Mouse (Mus musculus): ENCODE data around the gene C8g.

The C8g gene

GRCm38 (mm10) chr2:25501593-25502486, at the start of gene C8g:
Gene C8g (minus strand): TSS chr2:25501719.
- DNase-seq: no peak

DNA sequence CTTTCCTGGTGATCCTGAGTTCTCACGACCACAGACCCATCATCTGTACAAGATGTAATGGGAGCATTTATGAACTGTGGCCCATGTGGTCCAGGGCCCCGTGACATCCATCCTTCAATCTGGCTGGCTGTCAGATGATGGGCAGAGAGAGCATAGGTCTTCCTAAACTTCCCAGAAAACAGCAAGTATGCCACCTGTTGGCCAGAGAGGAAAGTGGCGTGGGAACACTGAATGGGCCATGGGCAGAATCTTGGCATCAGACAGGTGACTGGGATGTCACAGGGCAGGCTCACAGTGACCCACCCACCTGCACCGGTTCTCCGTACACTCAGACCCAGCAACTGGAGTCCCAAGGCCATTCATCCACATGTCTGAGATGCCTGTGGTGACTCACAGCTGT, 49.7 kb upstream of the C8g start:
- DNase-seq: peak; percentile 42

DNA sequence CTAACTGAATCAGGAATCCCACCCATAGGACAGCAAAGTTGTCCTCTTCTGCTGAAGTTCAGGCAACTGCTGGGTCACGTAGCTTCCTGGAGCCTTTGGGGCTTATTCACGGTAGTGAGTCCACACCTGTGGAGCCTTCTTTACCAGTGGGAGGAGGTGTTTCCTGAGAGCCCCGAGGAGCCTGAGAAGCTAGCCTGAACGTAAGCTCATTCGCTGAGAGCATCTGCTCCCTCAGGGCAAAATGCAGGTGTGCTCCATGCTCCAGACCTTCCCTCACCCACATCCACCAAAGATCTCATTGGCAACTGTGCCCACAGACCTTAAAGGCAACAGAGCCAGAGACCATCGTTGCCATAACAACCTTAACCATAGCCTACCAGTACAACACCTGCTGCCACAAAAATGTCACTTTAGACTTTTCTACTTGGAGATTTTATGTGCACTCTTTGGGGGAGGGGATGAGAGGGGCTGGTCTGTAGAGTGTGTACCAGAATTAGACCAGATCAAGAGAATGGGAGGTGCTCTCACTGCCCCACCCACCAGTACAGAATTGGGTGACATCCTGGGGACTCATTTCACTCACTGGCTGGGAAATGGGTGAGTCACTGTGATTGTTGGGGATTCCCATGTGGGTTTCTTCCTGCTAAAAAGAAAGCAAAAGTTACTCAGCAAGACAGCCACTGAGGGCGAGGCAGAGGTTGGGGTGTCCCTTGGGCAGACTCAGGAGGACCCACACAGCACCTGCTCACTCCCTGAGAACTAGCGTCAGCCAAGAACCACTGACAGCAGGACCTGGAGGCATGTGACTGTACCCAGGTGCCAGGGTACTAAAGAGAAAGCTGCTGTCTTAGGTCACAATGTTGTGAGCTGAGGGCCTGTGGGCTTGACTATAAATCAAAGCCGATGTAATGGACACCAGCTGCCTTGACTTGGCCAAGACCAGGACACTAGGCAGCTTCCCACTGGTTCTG, 47.8 kb upstream of the C8g start:
- no peak for DNase-seq

DNA sequence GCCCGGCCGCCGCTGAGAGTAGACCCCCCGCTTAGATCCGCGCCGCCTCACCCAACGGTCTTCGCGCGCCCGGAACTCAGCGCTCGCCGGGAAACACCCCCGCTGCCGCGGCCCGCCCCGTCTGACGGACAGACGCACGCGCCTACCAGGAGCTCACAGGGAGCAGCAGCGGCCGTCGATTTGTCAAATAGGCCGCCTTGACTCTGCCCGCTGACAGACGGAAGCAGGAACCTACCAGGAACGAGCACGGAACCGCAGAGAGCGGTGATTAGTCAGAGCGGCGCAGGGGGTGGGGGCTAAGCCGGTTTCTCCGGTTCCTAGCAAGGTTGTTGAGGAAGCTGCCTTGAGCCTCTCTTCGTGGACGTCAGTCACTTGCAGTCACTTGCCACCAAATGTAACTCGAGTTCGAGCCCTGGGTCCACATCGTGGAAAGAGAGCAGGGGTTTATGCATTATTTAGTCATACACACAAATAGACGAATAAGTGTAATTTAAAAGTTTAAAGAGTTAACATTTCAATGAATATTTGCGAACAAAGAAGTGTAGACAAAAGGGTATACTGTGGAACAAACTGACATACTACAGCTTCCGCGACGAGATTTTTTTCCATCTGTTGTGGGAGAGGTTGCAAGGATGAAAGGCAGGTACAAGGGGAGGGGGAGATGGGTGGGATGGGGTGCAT, 45.4 kb upstream of the C8g start, which contains the start of gene Traf2:
Gene Traf2 (minus strand): TSS at position 130 of the 681 bp plus-strand sequence.
- peak; percentile 99 for DNase-seq

DNA sequence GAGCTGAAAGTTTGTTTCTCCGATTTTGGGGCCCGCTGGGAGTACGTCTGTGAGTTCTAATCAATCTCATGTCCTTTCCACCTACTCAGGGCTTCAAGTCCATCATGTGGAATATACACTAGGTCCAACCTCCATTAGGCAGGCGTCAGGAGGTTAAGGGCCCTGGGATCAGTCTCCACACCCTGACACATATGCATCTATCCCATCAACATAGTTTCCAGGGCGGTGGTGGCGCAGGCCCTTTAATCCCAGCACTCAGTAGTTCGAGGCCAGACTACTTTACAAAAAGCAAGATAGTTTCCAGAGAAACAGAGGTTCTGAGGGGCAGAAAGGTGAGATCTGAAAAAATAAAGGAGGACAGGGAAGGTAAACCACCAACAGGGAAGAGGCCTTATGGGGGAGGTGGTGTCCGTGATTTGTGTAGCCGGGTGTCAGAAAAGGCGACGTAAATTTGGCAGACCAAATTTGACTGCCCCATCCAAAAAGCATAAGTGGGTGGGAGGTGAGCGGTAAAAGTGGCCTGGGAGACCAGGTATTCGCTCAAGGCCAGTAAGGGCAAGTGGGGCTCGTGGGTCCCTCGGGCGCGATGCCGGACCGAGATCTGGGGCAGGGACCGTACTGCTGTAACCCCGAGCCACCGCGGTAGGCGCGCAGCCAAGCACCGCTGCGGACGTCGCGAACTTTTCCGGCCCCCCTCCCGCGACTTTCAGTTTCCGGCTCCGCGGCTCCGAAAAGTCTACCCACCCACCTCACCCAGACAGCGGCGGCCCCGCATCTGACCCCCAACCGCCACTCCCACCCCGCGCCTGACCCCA, 44.7 kb upstream of the C8g start:
- peak; percentile 40 for DNase-seq

GRCm38 (mm10) chr2:25541644-25542367, 40.3 kb upstream of the C8g start:
- no peak for DNase-seq

DNA sequence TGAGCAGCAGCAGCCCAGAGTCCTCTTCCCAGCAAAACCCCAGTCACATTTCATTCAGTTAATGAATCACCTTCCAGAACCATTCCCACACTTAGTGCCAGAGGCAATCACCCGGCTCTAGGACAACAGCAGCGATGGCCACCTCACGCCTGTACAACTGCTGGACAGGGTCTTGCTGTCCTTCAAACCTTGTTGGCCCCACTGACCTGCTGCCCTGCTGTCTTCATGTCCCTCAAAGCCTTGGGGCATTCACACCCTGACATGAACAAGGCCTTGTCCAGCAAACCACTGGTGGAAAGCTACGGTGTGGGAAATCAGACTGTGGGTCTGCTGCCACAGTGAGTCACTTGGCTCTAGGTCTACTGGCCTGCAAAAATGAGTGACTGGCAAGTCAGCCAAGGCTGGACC, 39.0 kb upstream of the C8g start:
- DNase-seq: no peak

GRCm38 (mm10) chr2:25536531-25536930, 35.0 kb upstream of the C8g start:
- no peak for DNase-seq

GRCm38 (mm10) chr2:25534866-25535182, 33.3 kb upstream of the C8g start:
- no peak for DNase-seq

- DNase-seq: peak; percentile 71
These were observed 32.8 kb upstream of the C8g start for GRCm38 (mm10) chr2:25534178-25534865.

DNA sequence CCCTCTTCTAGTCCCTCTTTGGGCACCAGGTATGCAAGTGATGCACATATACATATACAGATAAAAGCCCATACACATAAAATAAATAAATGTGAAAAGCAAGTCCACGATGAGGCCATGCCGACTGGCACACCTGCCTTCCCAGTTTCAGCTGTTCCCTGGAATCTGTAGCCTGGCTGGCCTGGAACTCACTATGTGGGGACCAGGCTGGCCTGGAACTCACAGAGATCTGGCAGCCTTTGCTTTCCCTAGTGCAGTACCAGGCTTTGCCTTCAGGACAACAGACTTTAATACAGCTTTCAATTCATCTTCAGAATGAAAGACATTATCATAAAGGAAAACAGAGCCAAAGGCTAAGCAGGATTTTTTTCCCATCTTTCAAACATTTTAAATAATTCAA, 32.2 kb upstream of the C8g start:
- DNase-seq: no peak

DNA sequence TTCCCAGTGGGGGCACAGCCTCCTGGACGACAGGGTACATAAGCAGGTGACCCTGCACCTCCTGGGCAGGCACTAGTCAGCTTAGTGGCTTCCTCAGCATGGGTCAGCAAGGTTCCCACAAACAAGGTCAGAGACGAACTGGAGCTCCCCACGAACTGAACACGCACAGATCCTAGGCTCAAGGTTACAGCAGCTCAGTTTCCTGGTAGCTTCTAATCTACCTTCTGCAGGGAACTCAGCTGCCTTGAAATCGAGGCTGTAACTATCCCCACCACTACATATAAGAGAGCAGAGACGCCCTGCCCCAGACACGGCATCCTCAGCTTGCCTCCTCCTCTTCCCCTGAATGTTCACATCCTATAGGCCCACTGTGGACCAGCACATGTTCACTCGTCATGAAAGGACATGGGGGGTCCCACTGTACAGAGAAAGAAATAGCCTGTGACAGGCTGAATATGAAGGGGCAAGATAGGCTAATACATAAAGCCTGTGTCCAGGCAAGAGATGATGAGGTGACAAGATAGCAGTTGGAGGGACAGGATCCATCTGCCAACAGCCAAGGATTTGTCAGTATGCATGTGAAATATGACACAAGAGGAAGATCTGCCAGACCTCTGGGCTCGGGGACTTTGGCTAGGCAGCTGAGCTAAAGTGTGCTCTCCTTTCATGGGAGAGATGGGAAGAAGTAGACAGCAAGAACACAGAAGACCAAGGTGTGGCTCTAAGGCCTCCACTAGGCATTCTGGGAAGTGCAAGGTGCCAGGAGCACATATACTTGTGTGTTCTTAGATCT, 25.2 kb upstream of the C8g start:
- no peak for DNase-seq

- DNase-seq: no peak
These were observed 8.4 kb upstream of the C8g start for GRCm38 (mm10) chr2:25509912-25510311.

DNA sequence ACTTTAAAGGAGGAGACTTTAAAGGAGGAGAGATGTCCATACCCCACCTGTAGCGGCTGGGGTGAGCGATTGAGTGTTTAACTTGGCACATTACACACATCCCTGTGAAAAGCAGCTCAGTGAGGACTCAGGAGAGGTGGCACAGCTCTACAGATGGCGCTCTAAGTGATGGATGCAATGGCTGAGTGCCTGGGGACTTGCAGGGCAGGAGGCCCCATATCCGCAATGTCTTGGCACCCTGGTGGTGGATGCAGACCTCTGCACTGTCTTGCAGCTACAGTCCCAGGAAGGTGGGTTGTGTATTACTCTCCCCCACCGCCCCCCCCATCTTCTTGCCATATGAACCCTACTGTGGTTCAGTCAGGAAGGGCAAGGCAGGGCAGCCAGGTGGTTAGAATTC, 5.4 kb upstream of the C8g start:
- DNase-seq: no peak

- DNase-seq: no peak
These were observed 4.3 kb upstream of the C8g start for GRCm38 (mm10) chr2:25505860-25506259.

DNA sequence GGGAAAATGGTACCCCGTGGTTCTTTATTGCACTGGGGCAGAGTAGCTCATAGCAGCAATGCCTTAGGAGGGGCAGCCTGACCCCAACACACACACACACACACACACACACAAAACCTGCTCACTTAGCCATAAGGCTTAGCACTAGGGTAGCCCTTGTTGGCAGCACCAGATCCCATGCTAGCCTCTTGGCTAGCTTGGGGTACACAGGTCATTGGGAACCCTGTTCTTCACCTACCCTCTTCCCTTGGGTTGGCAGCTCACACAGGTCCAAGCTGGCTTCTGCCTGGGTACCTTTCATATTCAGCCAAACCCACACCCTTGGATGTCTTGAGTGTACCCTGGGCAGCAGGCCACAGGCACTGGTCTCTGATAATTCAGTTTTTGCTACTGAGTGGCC, 3.5 kb upstream of the C8g start:
- no peak for DNase-seq

DNA sequence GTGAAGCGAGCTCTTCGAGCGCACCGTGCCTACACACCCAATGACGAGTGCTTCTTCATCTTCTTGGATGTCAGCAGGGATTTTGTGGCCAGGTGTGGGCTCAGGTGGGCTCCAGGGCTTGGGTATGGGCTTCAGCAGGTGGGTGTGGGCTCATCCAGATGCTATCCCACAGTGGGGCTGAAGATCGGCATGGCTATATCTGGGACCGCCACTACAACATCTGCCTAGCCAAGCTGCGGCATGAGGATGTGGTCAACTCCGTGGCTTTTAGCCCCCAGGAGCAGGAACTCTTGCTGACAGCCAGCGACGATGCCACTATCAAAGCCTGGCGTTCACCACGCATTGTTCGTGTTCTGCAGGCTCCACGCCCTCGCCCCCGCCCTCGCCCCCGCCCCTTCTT, 3.0 kb upstream of the C8g start:
- DNase-seq: no peak

DNA sequence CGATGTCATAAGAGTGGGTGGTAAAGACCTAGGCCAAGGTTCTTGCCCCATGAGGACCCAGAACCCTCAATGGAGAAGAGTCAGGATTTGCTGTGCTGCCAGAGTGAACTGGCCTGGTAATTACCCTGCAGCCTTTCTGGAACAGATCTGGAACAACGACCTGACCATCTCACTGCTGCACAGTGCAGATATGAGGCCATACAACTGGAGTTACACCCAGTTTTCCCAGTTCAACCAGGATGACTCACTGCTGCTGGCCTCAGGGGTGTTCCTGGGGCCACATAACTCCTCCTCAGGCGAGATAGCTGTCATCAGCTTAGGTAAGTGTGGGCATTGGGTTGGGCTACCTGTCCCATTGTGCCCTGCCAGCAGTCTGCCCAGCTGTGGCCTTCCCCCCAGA, 1.2 kb upstream of the C8g start:
- DNase-seq: no peak

DNA sequence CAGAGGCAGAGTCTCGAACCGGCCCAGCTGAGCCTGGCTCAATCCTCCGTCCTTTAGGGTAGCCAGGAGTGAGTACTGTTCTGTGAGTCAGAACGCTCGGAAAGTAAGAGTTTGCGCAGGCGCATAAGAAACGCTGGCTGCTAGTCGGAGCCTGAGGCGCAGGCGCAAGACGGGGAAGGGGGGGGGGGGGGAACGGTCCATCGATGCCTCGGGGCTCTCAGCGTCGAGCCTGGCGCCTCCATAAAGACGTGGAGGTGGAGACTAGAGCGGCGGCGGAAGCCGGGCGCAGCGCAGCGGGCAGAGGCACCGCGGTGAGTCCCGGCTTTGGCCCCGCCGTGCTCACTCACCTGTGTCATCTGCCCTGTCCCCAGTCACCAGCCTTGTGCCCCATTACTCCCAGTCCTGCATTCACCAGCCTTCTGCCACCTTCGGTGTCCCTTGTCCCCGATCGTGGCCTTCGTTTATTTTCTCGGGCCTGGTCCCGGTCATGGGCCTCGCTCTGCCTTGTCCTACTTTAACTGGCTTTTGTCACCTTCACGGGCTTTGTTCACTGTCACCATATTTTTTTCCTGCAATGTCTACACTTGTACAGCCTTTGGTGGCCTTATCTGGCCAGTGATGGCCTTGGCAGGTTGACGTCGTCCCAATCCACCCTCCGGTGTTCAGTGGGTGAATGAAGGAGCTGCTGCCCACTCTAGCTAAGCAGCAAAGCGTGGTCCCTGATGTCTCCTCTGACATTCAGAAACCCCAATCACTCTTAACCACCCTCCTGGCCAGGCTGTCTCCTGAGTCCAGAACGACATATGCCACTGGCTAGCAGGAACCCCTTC, 728 bp downstream of the C8g start, which contains the start of gene Fbxw5:
Gene Fbxw5 (plus strand): TSS at position 175 of the 830 bp plus-strand sequence.
- peak; percentile 88 for DNase-seq

All from layer of hippocampus, adult 9-11 months (tissue).